In genomic region chr13:45576185-45576584, GRCm38 (mm10) we compare ENCODE assay signal across 9 mouse cellular contexts.
DNase-seq lines count a peak whose midpoint lies in the region; ATAC-seq lines count a peak whose summit lies in the region.
"Had no signal": no experiment of that assay in that cellular context is flagged by ENCODE, and none has a peak within 500 bp of the region (broad histone marks: within the 10 kb centered on the region; RNA-seq: fewer than 3 reads in every experiment).

No protein-coding gene starts in this region.

- H3K4me2 ChIP-seq in midbrain, embryonic 14.5 days (ENCODE audit: low read length): no peak overlapping the region
- no peak overlapping the region for H3K4me2 ChIP-seq in midbrain, embryonic 15.5 days
- no peak overlapping the region for H3K4me2 ChIP-seq in intestine, embryonic 16.5 days (ENCODE audit: low read depth, low read length)
- H3K4me2 ChIP-seq: embryonic facial prominence, embryonic 12.5 days had no signal

- no peak overlapping the region for H3K27ac ChIP-seq in midbrain, embryonic 14.5 days (replicated peaks; ENCODE audit: low read depth, low read length)
- no peak overlapping the region for H3K27ac ChIP-seq in midbrain, embryonic 15.5 days
- H3K27ac ChIP-seq in intestine, embryonic 16.5 days (ENCODE audit: low read length): peak overlapping the region; percentile 47; the same call in 1 of the 2 replicates
- H3K27ac ChIP-seq: embryonic facial prominence, embryonic 12.5 days had no signal

- H3K9me3 ChIP-seq in midbrain, embryonic 14.5 days (ENCODE audit: control insufficient read depth, low read length): no peaks in the 10 kb centered on the region
- H3K9me3 ChIP-seq in midbrain, embryonic 15.5 days: no peaks in the 10 kb centered on the region
- no peaks in the 10 kb centered on the region for H3K9me3 ChIP-seq in intestine, embryonic 16.5 days (ENCODE audit: control insufficient read depth, low read length)
- H3K9me3 ChIP-seq: embryonic facial prominence, embryonic 12.5 days had no signal

- no peak for ATAC-seq in midbrain, embryonic 14.5 days (ENCODE audit: low FRiP score, low TSS enrichment)
- ATAC-seq in midbrain, embryonic 15.5 days (replicated peaks): no peak
- ATAC-seq in intestine, embryonic 16.5 days: peak; percentile 64

- no peak overlapping the region for H3K9ac ChIP-seq in midbrain, embryonic 14.5 days (replicated peaks; ENCODE audit: low read length)
- no peak overlapping the region for H3K9ac ChIP-seq in midbrain, embryonic 15.5 days
- no peak overlapping the region for H3K9ac ChIP-seq in intestine, embryonic 16.5 days (ENCODE audit: low read depth, low read length)
- H3K9ac ChIP-seq: embryonic facial prominence, embryonic 12.5 days had no signal

- H3K36me3 ChIP-seq in midbrain, embryonic 14.5 days (ENCODE audit: control insufficient read depth, insufficient read depth, low read length): no peaks in the 10 kb centered on the region
- H3K36me3 ChIP-seq in midbrain, embryonic 15.5 days (replicated peaks): no peaks in the 10 kb centered on the region
- no peaks in the 10 kb centered on the region for H3K36me3 ChIP-seq in intestine, embryonic 16.5 days (ENCODE audit: control insufficient read depth, insufficient read depth, low read length)
- H3K36me3 ChIP-seq: embryonic facial prominence, embryonic 12.5 days had no signal

- H3K4me1 ChIP-seq in midbrain, embryonic 14.5 days (ENCODE audit: control insufficient read depth, insufficient read depth, low read length): peaks cover 4% of the 10 kb centered on the region; the same call in 1 of the 2 replicates
- peaks cover 17% of the 10 kb centered on the region for H3K4me1 ChIP-seq in midbrain, embryonic 15.5 days
- peaks cover 9% of the 10 kb centered on the region; the same call in 1 of the 2 replicates for H3K4me1 ChIP-seq in intestine, embryonic 16.5 days (ENCODE audit: control insufficient read depth, insufficient read depth, low read length)

- H3K4me3 ChIP-seq in midbrain, embryonic 14.5 days (replicated peaks; ENCODE audit: low read depth, low read length): no peak overlapping the region
- no peak overlapping the region for H3K4me3 ChIP-seq in midbrain, embryonic 15.5 days
- no peak overlapping the region for H3K4me3 ChIP-seq in intestine, embryonic 16.5 days (ENCODE audit: low read length)
- H3K4me3 ChIP-seq: embryonic facial prominence, embryonic 12.5 days had no signal

- no peaks in the 10 kb centered on the region for H3K27me3 ChIP-seq in midbrain, embryonic 14.5 days (ENCODE audit: control insufficient read depth, insufficient read depth, low read length)
- H3K27me3 ChIP-seq in midbrain, embryonic 15.5 days (replicated peaks): no peaks in the 10 kb centered on the region
- no peaks in the 10 kb centered on the region for H3K27me3 ChIP-seq in intestine, embryonic 16.5 days (replicated peaks; ENCODE audit: control insufficient read depth, insufficient read depth, low read length)
- H3K27me3 ChIP-seq: embryonic facial prominence, embryonic 12.5 days had no signal

- peak; percentile 27 for DNase-seq in midbrain, embryonic 14.5 days
- DNase-seq in gastrocnemius, postnatal 4 days (ENCODE audit: low spot score in 2 of 2): peak; percentile 66 to 83
- peak; percentile 53 for DNase-seq in lung, postnatal 25 days (ENCODE audit: low spot score)
- no peak for DNase-seq in frontal cortex, postnatal 25 days (ENCODE audit: low spot score in 2 of 2)
- no peak for DNase-seq in natural killer cell, adult 2 months (ENCODE audit: low spot score in 2 of 2)
- no peak for DNase-seq in layer of hippocampus, postnatal 10 days (ENCODE audit: low spot score in 2 of 2)

- 85% methylated on average over 4 of the region's 4 CpGs for WGBS in midbrain, embryonic 14.5 days
- WGBS in midbrain, embryonic 15.5 days: 81% methylated on average over 4 of the region's 4 CpGs
- WGBS in intestine, embryonic 16.5 days: 57% methylated on average over 4 of the region's 4 CpGs

Comparison
In these comparisons a context has a peak if more than half of its experiments do, and no peak if none do; other contexts are left out.
1. DNase-seq: peak in midbrain, embryonic 14.5 days (single experiment), gastrocnemius, postnatal 4 days (2 of 2) and lung, postnatal 25 days (single experiment); none in frontal cortex, postnatal 25 days (0 of 2), natural killer cell, adult 2 months (0 of 2) and layer of hippocampus, postnatal 10 days (0 of 2).